Mouse (Mus musculus) cortical plate, adult 2 months (tissue): ENCODE measurements around the gene Asrgl1.

Experiments used
- CTCF ChIP-seq: fragments of 200-500 bp; IDR thresholded peaks from 2 replicates; pipeline ENCODE4 v1.5.1; 2011; ENCODE audit warnings: mild to moderate bottlenecking, control low read depth, low read length; ENCODE audit not compliant: insufficient read depth; ENCODE audit errors: extremely low read depth
- POLR2A ChIP-seq: fragments of 200-500 bp; IDR thresholded peaks from 2 replicates; pipeline ENCODE4 v1.6.1; 2011; ENCODE audit warnings: mild to moderate bottlenecking, low read length, control low read depth; ENCODE audit not compliant: insufficient read depth; ENCODE audit errors: extremely low read depth

- TF ChIP-seq POLR2A (no peak), CTCF (no peak)
Measured at GRCm38 (mm10) chr19:9079916-9080315, 55.5 kb downstream of the Asrgl1 start.
